Mouse (Mus musculus): Measurements from ENCODE around the gene Fpgt. TPM values are rescaled to one million over a fixed set of nuclear protein-coding genes. Genes with fewer than 3 reads are reported as not detected.

The Fpgt gene
- total and polyA plus RNA-seq, 2 experiments from 2014 or later: 16.1 to 39.3 TPM

GRCm38 (mm10) chr3:155039012-155039836 lies 54.0 kb downstream of the Fpgt start:
- Histone ChIP-seq H3K36me3 (ENCODE audit: insufficient read depth) (no peaks in the 10 kb centered on the region), H3K9me3 (ENCODE audit: low read length) (no peaks in the 10 kb centered on the region), H3K4me3 (ENCODE audit: low read depth, low read length) (no peak overlapping the region), H3K4me1 (ENCODE audit: insufficient read depth) (no peaks in the 10 kb centered on the region), H3K27ac (ENCODE audit: low read depth, low read length) (no peak overlapping the region), H3K4me2 (ENCODE audit: low read depth) (no peak overlapping the region), H3K27me3 (ENCODE audit: insufficient read depth, low read length) (no peaks in the 10 kb centered on the region), H3K9ac (no peak overlapping the region)
- 6% methylated on average over 1 of the region's 1 CpGs for WGBS
- TF ChIP-seq CTCF (IDR thresholded peaks at IDR 0.05; ENCODE audit: low read depth): no peak
- ATAC-seq: no peak
- no peak for DNase-seq

Other genes with a start within 250 kb of the Fpgt start
- 0.05 TPM in 1 of 2 replicates, not detected in the other for gene Tnni3k, start 38.0 kb downstream of the Fpgt start, total RNA-seq (2014; rRNA removed)
- 0.09 and 0.10 TPM in 2 replicates for gene Tnni3k, start 38.0 kb downstream of the Fpgt start, polyA plus RNA-seq (2015; fragmentation: Nextera tagmentation; extraction: Ambion mirVana)
- 0.81 and 1.2 TPM in 2 replicates for gene Lrriq3, start within 50 bp of the Fpgt start, total RNA-seq (2014; rRNA removed)
- gene Lrriq3, start within 50 bp of the Fpgt start, polyA plus RNA-seq (2015; fragmentation: Nextera tagmentation; extraction: Ambion mirVana): 1.1 and 1.4 TPM in 2 replicates